Mouse (Mus musculus): ENCODE measurements around the gene Acot8. TPM values are rescaled to one million over a fixed set of nuclear protein-coding genes. Genes with fewer than 3 reads are reported as not detected.

The Acot8 gene
- total and polyA plus RNA-seq, 3 experiments = 12.9 to 51.6 (median 20.8) TPM

DNA sequence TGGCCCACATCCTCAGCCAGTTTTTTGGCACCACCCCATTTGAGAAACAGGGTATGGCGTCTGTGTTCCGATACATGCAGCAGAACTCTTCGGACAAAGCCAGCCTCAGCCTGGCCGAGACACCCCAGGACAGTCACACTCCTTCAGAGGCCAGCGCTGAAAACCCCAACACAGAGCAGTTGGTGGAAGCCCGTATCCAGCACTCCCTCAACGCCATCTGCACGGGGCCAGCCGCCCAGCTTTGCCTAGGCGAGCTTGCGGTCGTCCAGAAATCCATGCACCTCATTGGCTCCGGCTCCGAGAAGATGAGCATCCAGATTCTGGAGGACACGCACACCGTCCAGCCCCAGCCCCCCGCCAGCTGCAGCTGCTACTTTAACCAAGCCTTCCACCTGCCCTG is 20.8 kb upstream of the Acot8 start:
- ATAC-seq (ENCODE audit: extremely low read depth, insufficient number of reproducible peaks, low FRiP score, poor library complexity, severe bottlenecking) = no peak
- H3K4me3 ChIP-seq (ENCODE audit: low read depth, low read length) = no peak overlapping the region
- H3K9me3 ChIP-seq (replicated peaks) = no peaks in the 10 kb centered on the region
- no peak for TF ChIP-seq GATA2 (IDR thresholded peaks at IDR 0.05; ENCODE audit: borderline replicate concordance, low read depth, low read length)
- no peak for TF ChIP-seq GATA1 (IDR thresholded peaks at IDR 0.05; ENCODE audit: borderline replicate concordance, low read length)
- no peak for TF ChIP-seq POLR2AphosphoS5 (IDR thresholded peaks at IDR 0.05; ENCODE audit: insufficient replicate concordance, low read depth, low read length)
- TF ChIP-seq CTCF (IDR thresholded peaks at IDR 0.05; ENCODE audit: low read depth, low read length) = no peak
- no peak for TF ChIP-seq TAL1 (conservative IDR thresholded peaks at IDR 0.05; ENCODE audit: low read depth, low read length)
- no peak for DNase-seq (ENCODE audit: low spot score)
- no peaks in the 10 kb centered on the region for H3K27me3 ChIP-seq (ENCODE audit: insufficient read depth, low read length)
- H3K4me1 ChIP-seq (ENCODE audit: insufficient read depth, low read depth, low read length) = peaks cover 23% of the 10 kb centered on the region
- H3K36me3 ChIP-seq (replicated peaks) = peaks cover 68% of the 10 kb centered on the region

DNA sequence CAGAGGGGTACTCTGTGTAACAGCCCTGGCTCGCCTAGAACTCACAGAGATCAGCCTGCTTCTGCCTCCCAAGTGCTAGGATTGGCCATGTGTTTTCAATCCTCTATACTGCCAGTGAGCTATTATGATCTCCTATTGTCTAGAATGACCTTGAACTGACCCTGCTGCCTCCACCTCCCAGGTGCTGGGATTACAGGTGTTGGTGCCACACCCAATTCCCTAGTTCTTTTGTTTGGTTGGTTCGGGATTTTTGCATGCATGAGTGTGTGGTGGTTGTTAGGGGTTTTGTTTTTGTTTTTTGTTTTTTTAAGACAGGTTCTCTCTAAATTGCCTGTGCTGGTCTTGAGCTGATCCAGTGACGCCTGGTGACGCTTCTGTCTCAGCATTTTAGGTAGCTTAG is 19.3 kb upstream of the Acot8 start:
- no peaks in the 10 kb centered on the region for H3K9me3 ChIP-seq (replicated peaks)
- peaks cover 23% of the 10 kb centered on the region for H3K4me1 ChIP-seq (ENCODE audit: insufficient read depth, low read depth, low read length)
- DNase-seq (ENCODE audit: low spot score) (no peak), ATAC-seq (ENCODE audit: extremely low read depth, insufficient number of reproducible peaks, low FRiP score, poor library complexity, severe bottlenecking) (no peak)
- no peak overlapping the region; the same call in 1 of the 2 replicates for H3K4me3 ChIP-seq (ENCODE audit: low read depth, low read length)
- TF ChIP-seq GATA1 (IDR thresholded peaks at IDR 0.05; ENCODE audit: borderline replicate concordance, low read length) (no peak), CTCF (IDR thresholded peaks at IDR 0.05; ENCODE audit: low read depth, low read length) (no peak), POLR2AphosphoS5 (IDR thresholded peaks at IDR 0.05; ENCODE audit: insufficient replicate concordance, low read depth, low read length) (no peak), GATA2 (IDR thresholded peaks at IDR 0.05; ENCODE audit: borderline replicate concordance, low read depth, low read length) (no peak), TAL1 (conservative IDR thresholded peaks at IDR 0.05; ENCODE audit: low read depth, low read length) (no peak)
- H3K36me3 ChIP-seq (replicated peaks) = peaks cover 80% of the 10 kb centered on the region
- H3K27me3 ChIP-seq (ENCODE audit: insufficient read depth, low read length) = no peaks in the 10 kb centered on the region

DNA sequence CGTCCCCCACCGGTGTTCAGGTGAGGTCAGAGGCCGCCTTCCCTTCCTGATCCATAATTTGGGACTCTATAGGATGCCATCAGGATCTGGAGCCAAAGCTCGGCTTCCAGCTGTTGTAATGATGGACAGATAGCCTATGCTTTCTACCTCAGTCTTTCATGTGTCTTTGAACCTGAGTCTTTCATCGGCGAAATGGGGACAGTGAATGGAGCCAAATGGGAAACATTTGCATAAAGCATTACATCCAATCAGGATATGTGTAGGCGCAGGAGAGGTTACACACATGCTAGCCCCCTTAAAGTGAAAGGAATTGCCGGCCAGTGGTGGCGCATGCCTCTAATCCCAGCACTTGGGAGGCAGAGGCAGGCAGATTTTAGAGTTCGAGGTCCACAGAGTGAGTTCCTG is 18.5 kb upstream of the Acot8 start:
- peak overlapping the region; percentile 88 for H3K4me3 ChIP-seq (ENCODE audit: low read depth, low read length)
- H3K4me1 ChIP-seq (ENCODE audit: insufficient read depth, low read depth, low read length) = peaks cover 23% of the 10 kb centered on the region
- H3K9me3 ChIP-seq (replicated peaks) = no peaks in the 10 kb centered on the region
- TF ChIP-seq GATA1 (IDR thresholded peaks at IDR 0.05; ENCODE audit: borderline replicate concordance, low read length) (no peak), GATA2 (IDR thresholded peaks at IDR 0.05; ENCODE audit: borderline replicate concordance, low read depth, low read length) (no peak), POLR2AphosphoS5 (IDR thresholded peaks at IDR 0.05; ENCODE audit: insufficient replicate concordance, low read depth, low read length) (no peak), TAL1 (conservative IDR thresholded peaks at IDR 0.05; ENCODE audit: low read depth, low read length) (no peak), CTCF (IDR thresholded peaks at IDR 0.05; ENCODE audit: low read depth, low read length) (no peak)
- peaks cover 75% of the 10 kb centered on the region for H3K36me3 ChIP-seq (replicated peaks)
- no peaks in the 10 kb centered on the region for H3K27me3 ChIP-seq (ENCODE audit: insufficient read depth, low read length)
- ATAC-seq (ENCODE audit: extremely low read depth, insufficient number of reproducible peaks, low FRiP score, poor library complexity, severe bottlenecking) = peak; percentile 42; the same call in 1 of the 2 replicates
- peak; percentile 52 for DNase-seq (ENCODE audit: low spot score)

DNA sequence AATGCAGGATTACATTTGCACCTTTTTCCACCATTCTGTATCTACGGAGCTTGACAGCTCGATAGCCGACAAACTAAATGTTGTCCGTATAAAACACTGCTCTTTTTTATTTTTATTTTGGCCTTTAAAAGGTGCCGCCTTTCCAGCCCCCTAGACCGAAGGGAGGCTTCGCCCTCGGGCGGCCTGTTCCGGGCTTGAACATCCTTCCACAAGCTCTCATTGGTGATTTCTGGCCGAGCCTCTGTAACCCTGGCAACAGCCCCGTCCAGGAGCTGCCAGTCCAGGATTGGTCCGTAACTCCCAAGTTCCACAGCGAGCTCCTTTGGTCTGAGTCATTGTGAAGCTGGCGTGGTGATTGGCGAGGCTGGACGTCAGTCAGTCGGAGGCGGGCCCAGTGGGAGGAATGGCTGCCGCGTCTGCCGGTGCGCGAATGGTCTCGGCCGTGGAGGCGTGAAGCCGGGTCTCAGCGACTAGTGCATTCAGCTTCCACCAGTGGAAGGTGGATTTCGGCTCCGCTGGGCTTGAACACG is 18.0 kb upstream of the Acot8 start, which contains the start of gene Zswim1:
Gene Zswim1, plus strand, starts transcription at position 51 of the 530 bp plus-strand sequence.
- H3K9me3 ChIP-seq (replicated peaks) = no peaks in the 10 kb centered on the region
- DNase-seq (ENCODE audit: low spot score) (peak; percentile 98), ATAC-seq (ENCODE audit: extremely low read depth, insufficient number of reproducible peaks, low FRiP score, poor library complexity, severe bottlenecking) (peak; percentile 100)
- no peaks in the 10 kb centered on the region for H3K27me3 ChIP-seq (ENCODE audit: insufficient read depth, low read length)
- peaks cover 23% of the 10 kb centered on the region for H3K4me1 ChIP-seq (ENCODE audit: insufficient read depth, low read depth, low read length)
- peaks cover 73% of the 10 kb centered on the region for H3K36me3 ChIP-seq (replicated peaks)
- no peak for TF ChIP-seq POLR2AphosphoS5 (IDR thresholded peaks at IDR 0.05; ENCODE audit: insufficient replicate concordance, low read depth, low read length)
- no peak for TF ChIP-seq GATA1 (IDR thresholded peaks at IDR 0.05; ENCODE audit: borderline replicate concordance, low read length)
- TF ChIP-seq TAL1 (conservative IDR thresholded peaks at IDR 0.05; ENCODE audit: low read depth, low read length) = no peak
- no peak for TF ChIP-seq CTCF (IDR thresholded peaks at IDR 0.05; ENCODE audit: low read depth, low read length)
- TF ChIP-seq GATA2 (IDR thresholded peaks at IDR 0.05; ENCODE audit: borderline replicate concordance, low read depth, low read length) = no peak
- H3K4me3 ChIP-seq (ENCODE audit: low read depth, low read length) = peak within 1 kb of the TSS; percentile 88

DNA sequence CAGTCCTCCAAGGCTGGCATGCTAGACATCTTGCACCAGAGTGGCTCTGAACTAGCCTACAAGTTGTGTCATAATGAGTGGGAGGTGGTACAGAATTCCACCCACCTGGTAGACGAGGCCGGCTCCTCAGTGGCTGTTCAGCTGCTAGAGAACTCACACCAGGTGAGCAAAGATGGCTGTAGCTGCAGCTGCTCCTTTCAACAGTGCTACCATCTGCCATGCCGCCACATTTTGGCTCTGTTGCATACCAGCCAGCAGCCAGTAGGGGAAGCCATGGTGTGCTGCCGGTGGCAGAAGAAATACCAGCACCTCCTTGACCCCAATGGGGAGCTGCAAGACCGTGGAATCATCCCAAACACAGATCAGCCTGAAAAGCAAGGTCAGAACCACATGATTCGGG is 16.4 kb upstream of the Acot8 start:
- H3K36me3 ChIP-seq (replicated peaks) = peaks cover 68% of the 10 kb centered on the region
- DNase-seq (ENCODE audit: low spot score) (no peak), ATAC-seq (ENCODE audit: extremely low read depth, insufficient number of reproducible peaks, low FRiP score, poor library complexity, severe bottlenecking) (no peak)
- no peaks in the 10 kb centered on the region for H3K9me3 ChIP-seq (replicated peaks)
- no peak overlapping the region for H3K4me3 ChIP-seq (ENCODE audit: low read depth, low read length)
- H3K4me1 ChIP-seq (ENCODE audit: insufficient read depth, low read depth, low read length) = peaks cover 23% of the 10 kb centered on the region
- no peaks in the 10 kb centered on the region for H3K27me3 ChIP-seq (ENCODE audit: insufficient read depth, low read length)
- TF ChIP-seq GATA2 (IDR thresholded peaks at IDR 0.05; ENCODE audit: borderline replicate concordance, low read depth, low read length) (no peak), GATA1 (IDR thresholded peaks at IDR 0.05; ENCODE audit: borderline replicate concordance, low read length) (no peak), POLR2AphosphoS5 (IDR thresholded peaks at IDR 0.05; ENCODE audit: insufficient replicate concordance, low read depth, low read length) (no peak), CTCF (IDR thresholded peaks at IDR 0.05; ENCODE audit: low read depth, low read length) (no peak), TAL1 (conservative IDR thresholded peaks at IDR 0.05; ENCODE audit: low read depth, low read length) (no peak)

DNA sequence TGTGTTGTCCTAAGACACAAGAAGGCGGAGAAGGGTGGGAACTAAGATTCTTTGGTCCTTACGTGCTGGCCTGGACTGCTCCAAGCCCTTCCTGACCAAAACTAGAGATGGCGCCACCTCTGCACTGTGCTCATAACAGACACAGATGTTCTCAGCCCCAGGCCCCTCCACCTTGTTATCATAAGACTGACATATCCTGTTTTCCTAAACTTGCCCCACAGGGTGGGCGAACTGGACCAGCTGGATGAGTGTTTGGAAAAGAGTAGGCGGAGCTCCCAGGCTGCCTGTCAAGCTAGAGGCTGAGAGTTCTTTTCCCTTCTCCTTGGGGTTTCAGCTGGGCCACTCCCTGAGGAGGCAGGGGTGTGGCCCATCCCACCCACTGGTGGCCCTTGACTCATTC is 13.0 kb upstream of the Acot8 start:
- Histone ChIP-seq H3K36me3 (replicated peaks) (peaks cover 69% of the 10 kb centered on the region), H3K27me3 (ENCODE audit: insufficient read depth, low read length) (no peaks in the 10 kb centered on the region), H3K9me3 (replicated peaks) (no peaks in the 10 kb centered on the region), H3K4me1 (ENCODE audit: insufficient read depth, low read depth, low read length) (peaks cover 16% of the 10 kb centered on the region), H3K4me3 (ENCODE audit: low read depth, low read length) (no peak overlapping the region)
- DNase-seq (ENCODE audit: low spot score) = no peak
- TF ChIP-seq GATA2 (IDR thresholded peaks at IDR 0.05; ENCODE audit: borderline replicate concordance, low read depth, low read length) = no peak
- TF ChIP-seq POLR2AphosphoS5 (IDR thresholded peaks at IDR 0.05; ENCODE audit: insufficient replicate concordance, low read depth, low read length) = no peak
- no peak for TF ChIP-seq TAL1 (conservative IDR thresholded peaks at IDR 0.05; ENCODE audit: low read depth, low read length)
- TF ChIP-seq GATA1 (IDR thresholded peaks at IDR 0.05; ENCODE audit: borderline replicate concordance, low read length) = no peak
- no peak for TF ChIP-seq CTCF (IDR thresholded peaks at IDR 0.05; ENCODE audit: low read depth, low read length)
- no peak for ATAC-seq (ENCODE audit: extremely low read depth, insufficient number of reproducible peaks, low FRiP score, poor library complexity, severe bottlenecking)
